Mouse (Mus musculus): ENCODE data around the gene Il1b. TPM values are rescaled to one million over a fixed set of nuclear protein-coding genes. Genes with fewer than 3 reads are reported as not detected.

The Il1b gene
- total RNA-seq (2021) = 0.71 TPM in 1 of 2 replicates, not detected in the other
- long read RNA-seq = 0 reads

GRCm38 (mm10) chr2:129371039-129371438 is at the start of gene Il1b:
TSS of gene Il1b (minus strand) at chr2:129371139.
- no peak for DNase-seq

- DNase-seq = no peak
Measured at GRCm38 (mm10) chr2:129419361-129419880, 48.5 kb upstream of the Il1b start.

- no peak for DNase-seq
Measured at GRCm38 (mm10) chr2:129414593-129414992, 43.7 kb upstream of the Il1b start.

GRCm38 (mm10) chr2:129413488-129413887 is 42.5 kb upstream of the Il1b start:
- DNase-seq = no peak

GRCm38 (mm10) chr2:129411651-129412050 is 40.7 kb upstream of the Il1b start:
- no peak for DNase-seq

- no peak for DNase-seq
Measured at GRCm38 (mm10) chr2:129410344-129410743, 39.4 kb upstream of the Il1b start.

GRCm38 (mm10) chr2:129408476-129408875 is 37.5 kb upstream of the Il1b start:
- DNase-seq = peak; percentile 78

GRCm38 (mm10) chr2:129407596-129407995 is 36.7 kb upstream of the Il1b start:
- DNase-seq = no peak

- no peak for DNase-seq
Measured at GRCm38 (mm10) chr2:129406508-129406907, 35.6 kb upstream of the Il1b start.

GRCm38 (mm10) chr2:129403786-129404185 is 32.8 kb upstream of the Il1b start:
- DNase-seq = no peak

GRCm38 (mm10) chr2:129402330-129402729 is 31.4 kb upstream of the Il1b start:
- no peak for DNase-seq

GRCm38 (mm10) chr2:129401803-129402202 is 30.9 kb upstream of the Il1b start:
- no peak for DNase-seq

GRCm38 (mm10) chr2:129398176-129398575 is 27.2 kb upstream of the Il1b start:
- DNase-seq = no peak

GRCm38 (mm10) chr2:129393524-129393923 is 22.6 kb upstream of the Il1b start:
- DNase-seq = peak; percentile 6

GRCm38 (mm10) chr2:129390161-129390560 is 19.2 kb upstream of the Il1b start:
- no peak for DNase-seq

- no peak for DNase-seq
Measured at GRCm38 (mm10) chr2:129389323-129389722, 18.4 kb upstream of the Il1b start.

GRCm38 (mm10) chr2:129385331-129385730 is 14.4 kb upstream of the Il1b start:
- DNase-seq = no peak

- DNase-seq = no peak
Measured at GRCm38 (mm10) chr2:129384272-129384660, 13.3 kb upstream of the Il1b start.

- peak; percentile 66 for DNase-seq
Measured at GRCm38 (mm10) chr2:129383512-129384271, 12.8 kb upstream of the Il1b start.

GRCm38 (mm10) chr2:129380746-129381474 is 10.0 kb upstream of the Il1b start:
- no peak for DNase-seq

- DNase-seq = no peak
Measured at GRCm38 (mm10) chr2:129380211-129380610, 9.3 kb upstream of the Il1b start.

- no peak for DNase-seq
Measured at GRCm38 (mm10) chr2:129373307-129373706, 2.4 kb upstream of the Il1b start.

- no peak for DNase-seq
Measured at GRCm38 (mm10) chr2:129369615-129370014, 1.3 kb downstream of the Il1b start.
